Mouse (Mus musculus): ENCODE results near the gene Twist2.

GRCm38 (mm10) chr1:91844236-91844635 is 43.0 kb downstream of the Twist2 start:
- TF ChIP-seq POLR2A (IDR thresholded peaks at IDR 0.05; ENCODE audit: borderline replicate concordance, extremely low read depth, low read depth, low read length): no peak
- TF ChIP-seq CTCF (IDR thresholded peaks at IDR 0.05; ENCODE audit: insufficient read depth, low read length): no peak

Data from lung, adult 2 months (tissue).